Mouse (Mus musculus) NIH3T3 (cell line): ENCODE data around the gene Anks1.

Experiments
- DNase-seq: peaks from one replicate; pipeline ENCODE4 v3.0.0-alpha.2; 2012; ENCODE audit warnings: low read depth

Anks1 gene

DNA sequence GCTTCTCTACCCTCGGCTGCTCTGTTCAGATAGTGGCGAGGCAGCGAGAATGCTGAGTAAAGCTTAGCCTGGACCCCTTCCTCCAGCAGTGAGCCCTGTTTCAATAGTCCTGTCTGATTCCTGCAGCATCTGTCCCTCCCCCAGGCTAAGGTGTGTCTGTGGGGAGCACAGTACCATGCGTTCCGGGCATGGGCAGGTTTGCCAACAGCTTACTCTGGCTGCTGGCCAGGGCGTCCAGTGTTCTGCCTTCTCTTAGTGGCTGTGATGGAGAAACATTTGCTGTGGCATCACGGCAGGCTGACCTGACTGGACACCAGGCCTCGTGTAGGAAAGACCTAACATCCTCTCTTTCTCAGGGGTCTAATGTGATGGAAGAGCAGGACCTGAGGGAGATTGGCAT is 141.1 kb downstream of the Anks1 start:
- no peak for DNase-seq

DNA sequence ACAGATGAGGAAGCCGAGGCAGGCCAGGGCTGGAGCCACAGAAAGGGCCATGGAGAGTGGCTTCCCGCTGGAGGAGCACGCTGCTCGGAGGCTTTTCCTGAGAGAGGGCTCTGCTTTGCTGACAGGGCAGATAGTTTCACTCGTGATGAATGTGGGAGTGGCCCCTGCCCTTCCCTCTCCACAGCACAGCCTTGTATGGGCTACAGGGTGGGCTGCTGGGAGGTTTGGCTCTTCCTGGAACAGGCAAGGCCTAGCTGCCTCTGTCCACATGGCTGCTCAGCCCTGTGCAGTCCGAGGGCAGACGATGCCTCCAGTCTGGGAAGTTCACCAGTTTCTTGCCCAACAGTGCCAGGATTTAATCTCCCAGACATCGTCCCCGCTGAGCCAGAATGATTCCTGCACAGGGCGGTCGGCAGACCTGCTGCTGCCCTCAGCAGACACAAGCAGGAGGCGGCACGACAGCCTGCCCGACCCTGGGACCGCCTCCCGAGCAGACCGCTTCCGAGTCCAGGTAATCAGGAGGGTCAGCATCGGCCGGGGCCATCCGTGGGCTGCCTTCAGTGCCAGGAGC is 143.3 kb downstream of the Anks1 start:
- no peak for DNase-seq

DNA sequence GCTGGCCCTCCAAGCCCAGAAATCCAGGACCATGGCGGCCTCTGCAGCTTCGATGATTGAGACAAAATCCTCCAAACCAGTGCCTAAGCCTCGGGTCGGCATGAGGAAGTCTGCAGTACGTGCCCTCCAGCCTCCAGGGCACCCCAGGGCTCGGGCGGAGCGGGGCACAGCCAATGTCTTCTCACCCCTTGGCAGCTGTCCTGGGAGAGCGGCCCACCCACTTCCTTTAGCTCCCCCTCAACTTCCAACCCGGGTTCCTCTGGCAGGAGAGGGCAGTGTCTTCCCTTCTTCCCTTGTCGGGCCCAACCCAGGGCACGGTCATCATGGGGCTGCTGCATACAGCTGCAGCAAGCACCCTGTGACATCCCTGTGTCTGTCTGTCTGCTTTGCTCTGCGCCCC is 149.2 kb downstream of the Anks1 start:
- DNase-seq: no peak

DNA sequence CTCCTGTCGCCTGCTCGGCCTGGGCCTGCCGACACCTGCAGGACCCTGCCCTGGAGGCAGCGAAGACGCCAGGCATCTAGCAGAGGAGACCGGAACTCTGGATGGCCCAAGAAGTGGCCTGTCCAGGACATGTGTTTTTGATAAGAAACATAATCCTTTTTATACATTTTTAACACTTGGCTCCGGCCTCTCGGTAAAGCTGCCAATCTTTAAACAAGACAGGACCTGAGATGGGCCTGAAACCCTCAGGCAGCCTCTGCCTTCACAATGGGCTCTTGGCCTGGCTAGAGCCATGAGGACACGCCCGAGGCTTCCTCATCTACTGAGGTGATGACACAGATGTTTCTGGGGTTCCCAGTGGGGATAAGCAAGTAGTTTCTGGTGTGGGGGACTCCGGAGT is 151.6 kb downstream of the Anks1 start:
- DNase-seq: peak; percentile 79

DNA sequence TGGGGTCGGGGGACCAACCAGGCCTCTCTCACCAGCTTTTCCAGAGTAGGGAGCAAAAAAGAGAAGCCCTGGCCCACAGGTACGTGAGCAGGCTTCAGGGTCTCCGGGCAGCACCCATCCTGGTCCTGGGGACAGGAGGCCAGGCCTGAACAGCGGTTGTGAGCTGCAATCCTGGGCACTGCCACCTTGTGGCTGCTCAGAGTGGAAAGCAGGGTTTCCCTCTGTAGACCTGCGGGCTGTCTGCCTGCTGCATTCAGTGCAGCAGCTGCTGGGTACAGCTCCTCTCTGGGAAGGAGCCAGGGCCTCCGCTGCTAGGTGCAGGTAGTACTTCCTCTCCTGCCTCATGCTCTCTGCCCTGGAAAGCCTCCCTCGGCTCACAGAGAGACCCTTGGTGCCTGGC is 152.4 kb downstream of the Anks1 start:
- DNase-seq: peak; percentile 68

DNA sequence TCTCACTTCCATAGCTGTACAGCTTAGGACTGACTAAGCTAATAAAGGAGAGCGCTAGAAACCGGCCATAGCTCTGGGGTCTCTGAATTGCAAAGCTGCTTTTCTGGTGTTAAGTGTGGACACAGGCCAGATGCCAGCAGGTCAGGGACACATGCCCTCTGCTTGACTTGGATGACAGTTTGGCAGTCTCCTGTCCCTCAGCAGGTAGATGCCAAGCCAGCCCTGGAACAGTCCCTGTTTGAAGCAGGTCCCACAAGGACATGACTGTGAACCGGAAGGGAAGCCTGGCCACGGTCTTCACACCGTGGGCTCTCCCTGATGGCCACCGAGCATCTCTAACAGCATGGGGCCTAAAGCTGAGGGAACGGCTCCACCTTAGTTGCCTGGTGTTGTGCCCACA is 153.6 kb downstream of the Anks1 start:
- no peak for DNase-seq

DNA sequence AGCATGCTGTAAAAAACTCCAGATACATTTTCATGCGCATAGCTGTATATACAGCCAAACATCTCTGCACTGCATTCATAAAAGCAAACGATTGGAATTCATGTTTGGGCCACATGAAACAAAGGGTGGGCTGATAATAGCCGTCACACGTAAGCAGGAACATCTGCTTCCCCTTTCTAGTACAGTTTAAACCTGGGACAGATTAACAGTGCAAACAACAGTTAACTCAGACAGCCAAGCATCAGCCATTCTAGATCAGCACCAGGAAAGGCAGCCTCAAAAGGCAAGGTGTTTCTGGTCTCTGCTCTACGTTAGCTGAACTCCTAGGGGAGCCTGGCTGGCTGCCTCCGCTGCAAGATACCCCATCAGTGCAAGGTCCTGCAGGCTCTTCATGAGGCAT is 154.1 kb downstream of the Anks1 start:
- DNase-seq: no peak

DNA sequence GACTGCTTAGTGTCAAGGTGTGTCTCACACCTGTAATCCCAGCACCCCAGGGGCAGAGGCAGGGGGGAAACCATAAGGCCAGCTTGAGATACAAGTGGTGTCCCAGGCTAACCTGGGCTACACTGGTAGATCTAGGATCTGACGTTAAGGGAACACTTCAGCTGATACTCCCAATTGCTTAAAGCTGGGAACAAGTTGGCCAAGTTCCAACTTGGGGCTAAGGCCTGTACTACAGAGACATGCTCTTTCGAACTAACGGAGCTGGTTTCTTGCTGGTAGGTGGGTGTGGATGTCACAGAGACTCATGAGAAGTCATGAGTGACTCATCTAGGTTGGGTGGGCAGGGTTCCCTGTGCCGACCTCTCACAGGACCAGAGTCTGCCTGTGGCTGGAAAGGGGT is 158.2 kb downstream of the Anks1 start:
- DNase-seq: peak; percentile 48

DNA sequence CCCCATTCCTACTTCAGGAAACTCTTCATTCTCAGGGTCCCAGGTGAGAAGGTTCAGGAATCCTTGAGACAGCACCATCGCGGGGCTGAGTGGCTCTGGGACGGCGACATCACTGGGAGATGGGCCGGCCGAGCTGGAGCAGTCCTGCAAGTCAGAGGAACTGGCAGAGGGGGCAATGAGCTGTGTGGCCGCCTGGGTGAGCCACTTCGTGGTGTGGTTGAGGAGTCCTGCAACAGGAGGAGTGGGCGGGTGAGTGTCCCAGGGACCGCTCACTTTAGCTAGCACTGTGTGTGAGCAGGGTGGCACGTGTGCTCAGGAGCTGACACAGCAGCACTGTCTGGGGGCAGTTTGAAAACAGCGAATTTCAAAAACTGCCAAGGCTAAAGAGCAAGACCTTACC is 160.3 kb downstream of the Anks1 start:
- no peak for DNase-seq

DNA sequence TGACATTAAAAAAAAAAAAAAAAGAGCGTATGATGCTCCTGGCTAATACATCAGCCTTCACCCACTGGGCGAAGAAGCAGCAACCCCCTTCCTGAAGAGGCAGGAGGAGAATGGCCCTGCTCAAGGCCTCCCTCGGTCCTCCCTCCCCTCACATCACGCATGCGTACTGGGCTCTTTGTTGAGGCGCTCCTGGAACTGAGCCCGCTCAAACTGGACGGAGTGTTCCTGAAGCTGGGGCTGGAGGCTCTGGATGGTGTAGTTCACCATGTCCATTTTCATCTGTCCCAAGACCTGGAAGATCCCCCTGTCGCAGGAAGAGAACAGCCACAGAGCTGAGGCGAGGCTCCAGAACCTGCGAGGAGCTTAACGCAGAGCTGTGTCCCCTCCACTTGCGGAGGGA is 161.2 kb downstream of the Anks1 start:
- no peak for DNase-seq

DNA sequence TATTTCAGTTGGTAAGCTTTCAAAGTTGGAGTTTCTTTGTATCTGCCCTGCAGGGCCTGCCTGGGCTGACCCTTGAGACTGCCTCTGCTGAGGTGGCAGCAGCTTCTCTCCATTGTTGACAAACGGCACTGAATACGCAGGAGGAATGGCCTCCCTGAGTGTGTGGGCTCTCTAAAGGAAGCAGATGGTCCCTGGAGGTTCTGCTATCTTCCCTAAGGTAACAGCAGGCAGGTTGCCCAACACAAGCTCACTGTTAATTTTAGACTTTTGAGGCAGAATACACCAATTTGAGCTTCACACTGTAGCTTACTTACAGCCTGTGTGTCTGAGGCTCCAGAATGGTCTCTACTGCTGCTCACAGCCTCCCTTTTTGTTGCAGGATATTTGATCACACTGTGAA is 163.6 kb downstream of the Anks1 start:
- no peak for DNase-seq

DNA sequence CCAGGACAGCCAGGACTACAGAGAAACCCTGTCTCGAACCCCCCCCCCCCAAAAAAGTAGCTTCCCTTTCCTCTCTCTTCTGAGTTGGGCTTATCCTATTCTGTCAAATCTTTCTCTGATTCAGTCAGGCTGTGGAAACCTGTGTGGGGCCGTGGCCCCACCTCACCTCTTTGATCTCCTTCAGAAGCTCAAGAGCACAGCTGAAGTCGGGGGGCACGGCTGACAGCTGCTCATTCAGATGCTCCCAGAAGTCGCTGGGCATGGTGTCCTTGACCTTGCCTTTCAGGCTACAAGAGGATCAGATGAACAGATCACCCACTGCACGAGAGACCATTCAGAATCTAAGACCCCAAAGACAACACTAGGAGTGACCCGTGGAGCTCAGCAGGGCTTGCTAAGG is 165.4 kb downstream of the Anks1 start:
- no peak for DNase-seq

DNA sequence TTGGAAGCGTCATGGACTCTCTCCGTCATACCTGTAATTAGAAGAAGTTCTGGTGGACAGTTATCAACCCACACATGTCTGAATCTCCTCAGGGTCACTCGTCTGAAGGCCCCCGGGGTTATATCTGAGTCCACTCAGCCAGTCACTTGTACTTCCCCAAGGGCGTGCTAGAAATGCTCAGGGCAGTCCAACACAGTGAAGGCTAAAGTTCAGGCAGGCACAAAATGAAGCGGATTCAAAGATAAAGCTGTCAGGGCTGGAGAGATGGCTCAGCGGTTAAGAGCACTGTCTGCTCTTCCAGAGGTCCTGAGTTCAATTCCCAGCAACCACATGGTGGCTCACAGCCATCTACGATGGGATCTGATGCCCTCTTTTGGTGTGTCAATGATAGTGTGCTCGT is 168.9 kb downstream of the Anks1 start:
- DNase-seq: no peak

DNA sequence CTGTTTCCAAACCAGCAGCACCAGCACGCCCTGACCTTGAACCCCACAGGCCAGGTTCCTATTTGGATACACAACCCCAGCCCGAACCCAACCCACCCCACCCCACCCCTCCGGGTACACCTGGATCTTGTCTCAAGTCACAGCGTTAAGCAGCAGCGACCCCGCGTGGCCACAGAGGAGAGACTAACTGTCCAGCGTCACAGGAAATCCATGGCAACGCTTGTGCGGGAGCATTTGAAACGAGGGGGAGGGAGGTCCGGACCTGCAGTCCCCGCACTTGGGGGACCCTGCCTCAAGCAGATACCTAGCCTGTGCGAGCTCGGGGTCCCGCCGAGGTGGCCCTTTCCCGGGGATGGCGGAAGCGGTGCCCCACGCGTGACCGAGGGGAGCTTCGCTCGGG is 170.5 kb downstream of the Anks1 start:
- peak; percentile 90 for DNase-seq

DNA sequence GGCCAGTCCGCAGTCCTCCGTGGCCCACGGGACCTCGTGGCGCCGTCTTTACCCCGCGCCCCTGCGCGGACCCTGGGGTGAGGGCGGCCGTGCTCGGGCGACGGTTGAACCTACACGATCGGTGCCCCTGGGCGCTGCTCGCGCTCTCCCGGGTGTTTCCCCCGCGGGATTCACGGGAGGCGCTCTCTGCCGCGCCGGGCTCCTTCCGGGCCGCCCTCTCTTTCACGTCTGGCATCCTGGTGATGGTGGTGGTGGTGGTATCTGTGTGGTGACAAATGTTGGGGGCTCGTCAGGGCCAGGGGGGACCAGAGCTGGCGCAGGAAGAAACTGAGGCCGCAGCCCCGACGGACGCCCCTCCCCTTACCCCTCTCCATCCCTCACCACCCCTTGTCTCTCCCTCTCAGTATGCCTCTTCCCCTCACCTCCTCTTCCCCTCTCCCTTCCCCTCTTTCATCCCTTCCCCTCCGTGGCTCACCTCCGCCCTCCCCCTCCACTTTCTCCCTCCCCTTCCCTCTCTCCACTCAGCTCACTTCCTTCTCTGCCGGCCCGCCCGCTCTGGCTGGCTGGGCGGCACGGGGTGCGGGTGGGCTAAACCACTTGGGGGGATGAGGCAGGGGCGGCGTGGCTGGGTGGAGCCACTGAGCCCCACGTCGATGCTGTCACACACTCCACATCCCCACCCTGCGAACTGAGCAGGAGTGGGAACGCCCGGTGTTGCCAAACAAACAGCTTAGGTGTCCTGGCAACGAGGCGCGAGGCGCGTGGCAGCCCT is 171.1 kb downstream of the Anks1 start, which contains the start of gene Tcp11:
Gene Tcp11, minus strand, starts transcription at position 595 of the 772 bp plus-strand sequence.
- DNase-seq: no peak

DNA sequence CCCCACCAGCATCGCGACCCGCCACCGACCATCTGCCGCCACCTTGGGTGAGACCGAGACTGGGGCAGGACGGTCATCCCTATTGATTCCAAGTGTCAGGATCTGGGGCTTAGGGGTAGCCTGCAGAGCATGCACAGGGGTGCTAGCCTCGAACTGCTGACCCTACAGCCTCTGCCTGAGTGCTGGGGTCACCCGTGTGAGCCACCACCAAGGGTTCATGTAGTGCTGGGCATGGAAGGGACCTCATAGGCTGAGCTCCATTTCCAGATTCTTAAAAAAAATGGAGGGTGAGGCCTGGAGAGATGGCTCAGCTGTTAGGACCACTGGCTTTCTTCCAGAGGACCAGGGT is 171.7 kb downstream of the Anks1 start:
- DNase-seq: no peak

DNA sequence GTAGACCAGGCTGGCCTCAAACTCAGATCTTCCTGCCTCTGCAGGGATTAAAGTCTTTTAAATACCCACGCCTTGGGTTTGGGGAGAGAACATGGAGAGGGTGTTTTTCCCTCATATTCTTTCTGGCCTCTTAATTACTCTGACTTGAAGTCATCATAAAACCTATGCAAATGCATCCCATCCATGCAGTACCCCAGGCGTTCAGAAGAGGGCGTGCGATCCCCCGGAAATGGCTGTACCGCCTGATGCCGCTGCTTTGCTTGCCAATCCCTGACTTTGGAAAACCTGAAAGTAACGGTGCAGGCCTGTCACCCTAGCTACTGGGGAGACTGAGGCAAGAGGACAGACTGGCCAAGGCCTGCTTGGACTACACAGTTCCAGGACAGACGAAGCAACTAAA is 172.3 kb downstream of the Anks1 start:
- peak; percentile 30 for DNase-seq

DNA sequence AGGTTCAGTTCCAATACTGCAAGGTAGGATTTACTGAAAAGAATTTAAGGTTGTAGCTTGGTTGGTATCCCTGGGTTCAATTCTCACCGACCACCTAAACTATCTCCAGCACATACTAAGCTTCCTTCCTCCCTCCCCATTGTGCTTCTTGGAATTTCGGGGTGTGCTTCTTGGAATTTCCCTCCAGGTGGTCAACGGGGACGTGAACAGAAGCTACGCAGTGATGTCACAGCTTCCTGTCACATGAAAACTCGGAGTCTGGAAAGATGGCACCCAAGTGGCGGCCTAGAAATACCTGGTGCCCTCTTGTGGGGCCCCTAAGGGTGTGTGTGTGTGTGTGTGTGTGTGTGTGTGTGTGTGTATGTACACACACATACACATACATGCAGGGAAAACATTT is 172.8 kb downstream of the Anks1 start:
- no peak for DNase-seq

DNA sequence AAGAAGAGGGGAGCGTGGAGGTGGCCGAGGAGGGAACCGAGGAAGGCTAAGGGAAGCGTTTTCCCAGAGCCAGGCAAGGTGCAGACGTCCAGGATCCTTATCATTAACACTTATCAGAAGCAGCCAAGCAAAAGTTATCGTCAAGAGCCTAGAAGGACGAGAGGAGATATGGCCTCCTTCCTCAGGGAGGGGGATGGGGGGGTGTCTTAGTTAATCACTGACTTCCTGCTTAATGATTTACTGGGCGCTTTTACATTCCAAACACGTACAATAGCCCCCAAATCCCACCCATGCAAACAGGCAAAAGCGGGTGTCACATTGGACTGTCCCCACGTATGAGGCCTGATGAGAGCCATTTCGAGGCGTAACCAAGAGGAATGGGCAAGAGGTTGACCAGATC is 173.8 kb downstream of the Anks1 start:
- no peak for DNase-seq

DNA sequence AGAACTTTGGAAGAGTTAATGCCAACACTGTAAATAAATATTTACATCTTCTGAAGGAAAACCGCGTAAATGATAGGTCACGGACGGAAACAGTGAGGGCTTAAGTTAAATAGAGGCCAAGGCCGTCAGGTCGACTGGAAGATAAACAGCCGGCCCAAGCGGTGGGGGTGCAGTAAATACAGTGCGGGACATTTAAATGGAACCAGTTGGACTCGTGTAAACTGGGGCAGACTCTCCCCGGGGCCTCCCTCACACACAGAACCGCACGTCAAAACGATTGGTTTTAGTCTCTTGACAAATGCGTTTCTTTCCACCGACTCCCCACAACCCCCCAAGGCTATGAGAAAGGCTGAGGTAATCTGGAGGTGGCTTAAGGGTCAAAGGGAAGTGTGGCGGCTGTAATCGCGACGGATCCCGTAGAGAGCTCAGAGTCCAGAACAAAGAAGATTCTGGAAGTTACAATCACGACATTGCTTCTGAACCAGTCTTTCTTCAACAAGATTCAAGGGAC is 175.3 kb downstream of the Anks1 start:
- DNase-seq: no peak

DNA sequence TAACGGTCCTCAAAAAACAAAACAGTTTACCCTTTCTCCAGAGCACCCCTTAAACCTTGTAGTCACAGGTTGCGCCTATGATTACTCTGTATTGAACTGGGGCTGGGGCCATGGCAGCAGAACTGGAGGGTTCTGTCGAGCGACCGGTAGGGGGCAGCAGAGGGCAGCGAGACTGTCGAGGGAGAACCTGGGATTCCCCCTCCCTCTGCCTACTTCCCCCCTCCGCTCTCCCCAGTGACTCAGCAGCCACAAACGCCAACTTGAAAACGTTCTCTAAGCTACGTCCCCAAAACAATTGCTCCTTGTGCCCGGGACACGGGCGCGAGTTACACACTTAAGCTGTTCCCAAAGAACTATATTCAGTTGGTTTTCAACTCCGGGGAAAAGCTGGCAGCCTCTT is 175.9 kb downstream of the Anks1 start:
- DNase-seq: peak; percentile 93

DNA sequence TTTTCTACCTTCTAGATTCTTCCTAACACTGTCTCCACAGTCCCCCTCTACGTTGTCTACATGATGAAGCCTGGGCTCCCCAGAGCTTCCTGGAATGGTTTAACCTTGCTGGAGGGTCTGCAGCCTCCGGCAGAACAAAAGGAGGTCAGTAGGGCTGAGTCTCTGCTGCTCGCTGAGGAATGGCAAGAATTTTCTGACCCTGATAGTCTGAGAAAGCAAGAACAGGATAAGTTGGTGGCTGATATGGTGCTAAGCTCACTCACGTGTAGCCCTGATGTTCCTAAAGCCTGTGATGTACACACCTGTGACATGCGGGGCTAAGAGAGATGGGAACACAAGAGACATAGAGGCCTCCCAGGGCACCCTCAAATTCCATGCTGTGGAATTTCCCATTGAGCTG is 178.3 kb downstream of the Anks1 start:
- DNase-seq: no peak

DNA sequence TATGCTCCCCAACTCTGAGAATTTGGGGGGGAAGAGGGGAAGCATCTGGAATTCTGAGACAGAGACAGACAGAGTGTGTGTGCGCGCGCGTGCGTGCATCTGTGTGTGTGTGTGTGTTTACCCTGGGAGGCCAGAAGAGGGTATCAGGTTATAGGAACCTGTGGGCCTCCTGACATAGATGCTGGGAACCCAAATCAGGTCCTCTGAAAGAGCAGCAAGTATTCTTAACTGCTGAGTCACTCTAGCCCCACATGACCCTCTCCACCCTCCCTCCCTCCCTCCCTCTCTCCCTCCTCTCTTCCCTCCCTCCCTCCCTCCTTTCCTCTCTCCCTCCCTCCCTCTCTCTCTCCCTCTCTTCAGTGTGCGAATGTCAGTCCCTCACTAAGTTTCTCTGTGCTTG is 179.6 kb downstream of the Anks1 start:
- DNase-seq: no peak

DNA sequence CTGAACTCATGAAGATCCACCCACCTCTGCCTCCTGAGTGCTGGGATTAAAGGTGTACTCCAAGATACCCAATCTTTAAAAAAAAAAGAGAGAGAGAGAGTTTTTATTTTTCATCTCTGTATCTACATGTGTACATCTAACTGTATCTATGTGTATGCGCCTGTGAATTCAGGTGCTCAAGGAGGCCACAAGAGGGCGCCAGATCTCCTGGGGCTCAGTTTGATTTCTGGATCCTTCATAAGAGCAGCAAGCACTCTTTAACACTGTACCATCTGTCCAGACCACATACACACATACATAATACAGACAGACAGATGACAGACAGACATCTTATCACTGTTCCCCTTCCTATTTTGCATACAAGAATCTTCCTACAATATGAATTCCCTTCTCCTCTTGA is 183.2 kb downstream of the Anks1 start:
- DNase-seq: peak; percentile 28
